Mouse (Mus musculus) liver, embryonic 16.5 days (tissue): ENCODE measurements around the gene Prkcb. TPM values are rescaled to one million over a fixed set of nuclear protein-coding genes. Genes with fewer than 3 reads are reported as not detected.

Experiments used
- ATAC-seq: fragments of 200-750 bp; cut with Nextera tagmentation; 2 replicates; pipeline ENCODE4 v1.8.0; 2017; ENCODE audit warnings: low read depth, mild to moderate bottlenecking, moderate number of reproducible peaks, moderate library complexity
- H3K27ac ChIP-seq: fragments of 300-500 bp; sonication (generic); 2 replicates; pipeline ENCODE4 v1.5.1; 2014; ENCODE audit warnings: mild to moderate bottlenecking, low read length
- H3K27me3 ChIP-seq: fragments of 300-500 bp; sonication (generic); 2 replicates; pipeline ENCODE4 v1.6.1; 2014; ENCODE audit warnings: low read depth, low read length, mixed read lengths; ENCODE audit not compliant: control insufficient read depth, insufficient read depth
- H3K36me3 ChIP-seq: fragments of 300-500 bp; sonication (generic); 2 replicates; pipeline ENCODE4 v1.6.1; 2014; ENCODE audit warnings: mild to moderate bottlenecking; ENCODE audit not compliant: control insufficient read depth, insufficient read depth
- H3K4me1 ChIP-seq: fragments of 300-500 bp; sonication (generic); 2 replicates; pipeline ENCODE4 v1.6.1; 2014; ENCODE audit warnings: low read depth, low read length, mixed read lengths; ENCODE audit not compliant: control insufficient read depth
- H3K4me2 ChIP-seq: fragments of 300-500 bp; sonication (generic); 2 replicates; pipeline ENCODE4 v1.6.1; 2014; ENCODE audit warnings: low read depth, low read length, mixed read lengths
- H3K4me3 ChIP-seq: fragments of 300-500 bp; sonication (generic); 2 replicates; pipeline ENCODE4 v1.5.1; 2014; ENCODE audit warnings: low read depth, mild to moderate bottlenecking, low read length
- H3K9ac ChIP-seq: fragments of 300-500 bp; sonication (generic); 2 replicates; pipeline ENCODE4 v1.6.1; 2014; ENCODE audit warnings: low read depth, low read length
- H3K9me3 ChIP-seq: fragments of 300-500 bp; sonication (generic); replicated peaks from 2 replicates; pipeline ENCODE4 v1.6.1; 2016; ENCODE audit warnings: low read length; ENCODE audit not compliant: control insufficient read depth
- whole genome bisulfite sequencing: fragments of 180-500 bp; shearing (Covaris S2); extraction: QIAGEN DNeasy Blood & Tissue Kit; methylation state at CpG from one replicate; pipeline ENCODE4 v1.1.7; 2014; ENCODE audit not compliant: insufficient replicate concordance; 5-methylcytosine and 5-hydroxymethylcytosine counted together
- polyA plus RNA-seq: library from polyadenylated mRNA; unstranded; fragments of >200 nt; fragmentation: Nextera tagmentation; extraction: Ambion mirVana; gene quantifications from 2 replicates; pipeline ENCODE4 v1.2.1, GENCODE M21; 2015

The Prkcb gene
- polyA plus RNA-seq, 1 experiment from 2014 or later = 4.7 TPM

GRCm38 (mm10) chr7:122418551-122418950, 130.0 kb downstream of the Prkcb start:
- 57% methylated on average over 3 of the region's 3 CpGs for WGBS
- Histone ChIP-seq H3K9me3 (no peaks in the 10 kb centered on the region), H3K4me1 (no peaks in the 10 kb centered on the region), H3K36me3 (no peaks in the 10 kb centered on the region), H3K27me3 (no peaks in the 10 kb centered on the region), H3K4me3 (no peak overlapping the region), H3K9ac (no peak overlapping the region), H3K27ac (no peak overlapping the region), H3K4me2 (no peak overlapping the region)
- ATAC-seq = no peak

- Histone ChIP-seq H3K27ac (no peak overlapping the region), H3K27me3 (no peaks in the 10 kb centered on the region), H3K9me3 (no peaks in the 10 kb centered on the region), H3K4me1 (no peaks in the 10 kb centered on the region), H3K36me3 (no peaks in the 10 kb centered on the region), H3K4me3 (no peak overlapping the region), H3K9ac (no peak overlapping the region), H3K4me2 (no peak overlapping the region)
- no peak for ATAC-seq
- WGBS = 43% methylated on average over 4 of the region's 4 CpGs
These were observed 135.3 kb downstream of the Prkcb start for GRCm38 (mm10) chr7:122423816-122424215.

- Histone ChIP-seq H3K9me3 (no peaks in the 10 kb centered on the region), H3K4me3 (no peak overlapping the region), H3K4me2 (no peak overlapping the region), H3K27me3 (no peaks in the 10 kb centered on the region), H3K9ac (no peak overlapping the region), H3K36me3 (no peaks in the 10 kb centered on the region), H3K27ac (no peak overlapping the region), H3K4me1 (no peaks in the 10 kb centered on the region)
- no peak for ATAC-seq
- WGBS = 59% methylated on average over 5 of the region's 5 CpGs
These were observed 140.6 kb downstream of the Prkcb start for GRCm38 (mm10) chr7:122429134-122429533.

- no peaks in the 10 kb centered on the region for H3K36me3 ChIP-seq
- no peaks in the 10 kb centered on the region for H3K9me3 ChIP-seq
- H3K4me3 ChIP-seq = no peak overlapping the region
- 52% methylated on average over 4 of the region's 4 CpGs for WGBS
- H3K27ac ChIP-seq = no peak overlapping the region
- no peaks in the 10 kb centered on the region for H3K4me1 ChIP-seq
- H3K9ac ChIP-seq = no peak overlapping the region
- no peak overlapping the region for H3K4me2 ChIP-seq
- no peak for ATAC-seq
- H3K27me3 ChIP-seq = no peaks in the 10 kb centered on the region
These were observed 143.8 kb downstream of the Prkcb start for GRCm38 (mm10) chr7:122432401-122432800.

- 61% methylated on average over 5 of the region's 5 CpGs for WGBS
- no peak overlapping the region for H3K27ac ChIP-seq
- no peaks in the 10 kb centered on the region for H3K4me1 ChIP-seq
- H3K4me2 ChIP-seq = no peak overlapping the region
- H3K4me3 ChIP-seq = no peak overlapping the region
- H3K36me3 ChIP-seq = no peaks in the 10 kb centered on the region
- ATAC-seq = no peak
- H3K9ac ChIP-seq = no peak overlapping the region
- H3K9me3 ChIP-seq = no peaks in the 10 kb centered on the region
- no peaks in the 10 kb centered on the region for H3K27me3 ChIP-seq
These were observed 144.8 kb downstream of the Prkcb start for GRCm38 (mm10) chr7:122433377-122433776.

- ATAC-seq = no peak
- Histone ChIP-seq H3K9me3 (no peaks in the 10 kb centered on the region), H3K4me3 (no peak overlapping the region), H3K4me2 (no peak overlapping the region), H3K36me3 (no peaks in the 10 kb centered on the region), H3K27ac (no peak overlapping the region), H3K27me3 (no peaks in the 10 kb centered on the region), H3K4me1 (no peaks in the 10 kb centered on the region), H3K9ac (no peak overlapping the region)
- WGBS = 61% methylated on average over 4 of the region's 4 CpGs
These were observed 146.4 kb downstream of the Prkcb start for GRCm38 (mm10) chr7:122434941-122435340.

- no peak overlapping the region for H3K4me2 ChIP-seq
- no peaks in the 10 kb centered on the region for H3K4me1 ChIP-seq
- ATAC-seq = no peak
- H3K27ac ChIP-seq = no peak overlapping the region
- no peaks in the 10 kb centered on the region for H3K9me3 ChIP-seq
- no peak overlapping the region for H3K9ac ChIP-seq
- H3K27me3 ChIP-seq = no peaks in the 10 kb centered on the region
- no peaks in the 10 kb centered on the region for H3K36me3 ChIP-seq
- WGBS = 85% methylated on average over 7 of the region's 7 CpGs
- no peak overlapping the region for H3K4me3 ChIP-seq
These were observed 147.0 kb downstream of the Prkcb start for GRCm38 (mm10) chr7:122435561-122435960.

GRCm38 (mm10) chr7:122437390-122437789, 148.8 kb downstream of the Prkcb start:
- H3K9me3 ChIP-seq = no peaks in the 10 kb centered on the region
- ATAC-seq = no peak
- WGBS = 58% methylated on average over 1 of the region's 1 CpGs

GRCm38 (mm10) chr7:122445056-122445455, 156.5 kb downstream of the Prkcb start:
- Histone ChIP-seq H3K9ac (no peak overlapping the region), H3K36me3 (no peaks in the 10 kb centered on the region), H3K27ac (no peak overlapping the region), H3K27me3 (no peaks in the 10 kb centered on the region), H3K4me3 (no peak overlapping the region), H3K4me2 (no peak overlapping the region), H3K9me3 (no peaks in the 10 kb centered on the region), H3K4me1 (no peaks in the 10 kb centered on the region)
- WGBS = 43% methylated on average over 6 of the region's 6 CpGs
- ATAC-seq = no peak

More at GRCm38 (mm10) chr7:122437390-122437789, 148.8 kb downstream of the Prkcb start:
- no peaks in the 10 kb centered on the region for H3K27me3 ChIP-seq
- H3K4me1 ChIP-seq = no peaks in the 10 kb centered on the region
- H3K36me3 ChIP-seq = no peaks in the 10 kb centered on the region
- H3K27ac ChIP-seq = no peak overlapping the region
- no peak overlapping the region for H3K4me2 ChIP-seq
- H3K9ac ChIP-seq = no peak overlapping the region
- no peak overlapping the region for H3K4me3 ChIP-seq
